Mouse (Mus musculus): ENCODE results near the gene Zbtb34. TPM values are rescaled to one million over a fixed set of nuclear protein-coding genes. Genes with fewer than 3 reads are reported as not detected.

Zbtb34 gene
- total RNA-seq, 2 experiments from 2014 or later = 7.4 to 7.7 TPM

- intact Hi-C loops (cut with DNase I) = no loop called here
- no peak for DNase-seq
Measured at GRCm38 (mm10) chr2:33449119-33449873, 18.2 kb upstream of the Zbtb34 start.

- intact Hi-C loops (cut with DNase I) = no loop called here
- no peak for DNase-seq
Measured at GRCm38 (mm10) chr2:33446796-33447195, 15.7 kb upstream of the Zbtb34 start.

- intact Hi-C loops (cut with DNase I) = no loop called here
- DNase-seq = no peak
Measured at GRCm38 (mm10) chr2:33445741-33446140, 14.6 kb upstream of the Zbtb34 start.

- intact Hi-C loops (cut with DNase I) = no loop called here
- no peak for DNase-seq
Measured at GRCm38 (mm10) chr2:33444862-33445261, 13.7 kb upstream of the Zbtb34 start.

GRCm38 (mm10) chr2:33444358-33444757, 13.2 kb upstream of the Zbtb34 start:
- intact Hi-C loops (cut with DNase I) = no loop called here

GRCm38 (mm10) chr2:33442701-33443100, 11.6 kb upstream of the Zbtb34 start:
- intact Hi-C loops (cut with DNase I) = no loop called here
- DNase-seq = no peak

More at GRCm38 (mm10) chr2:33444358-33444757, 13.2 kb upstream of the Zbtb34 start:
- peak; percentile 88 for DNase-seq

GRCm38 (mm10) chr2:33440893-33441292, 9.8 kb upstream of the Zbtb34 start:
- intact Hi-C loops (cut with DNase I) = no loop called here
- no peak for DNase-seq

- intact Hi-C loops (cut with DNase I) = no loop called here
- no peak for DNase-seq
Measured at GRCm38 (mm10) chr2:33439980-33440670, 9.0 kb upstream of the Zbtb34 start.

GRCm38 (mm10) chr2:33439471-33439881, 8.4 kb upstream of the Zbtb34 start:
- intact Hi-C loops (cut with DNase I) = no loop called here
- no peak for DNase-seq

GRCm38 (mm10) chr2:33438377-33438776, 7.3 kb upstream of the Zbtb34 start:
- intact Hi-C loops (cut with DNase I) = no loop called here
- no peak for DNase-seq

- intact Hi-C loops (cut with DNase I) = no loop called here
- no peak for DNase-seq
Measured at GRCm38 (mm10) chr2:33437184-33437583, 6.1 kb upstream of the Zbtb34 start.

- no peak for DNase-seq
- intact Hi-C loops (cut with DNase I) = no loop called here
Measured at GRCm38 (mm10) chr2:33436035-33436580, 5.0 kb upstream of the Zbtb34 start.

- no peak for DNase-seq
- intact Hi-C loops (cut with DNase I) = no loop called here
Measured at GRCm38 (mm10) chr2:33435036-33435650, 4.0 kb upstream of the Zbtb34 start.

GRCm38 (mm10) chr2:33432877-33433276, 1.8 kb upstream of the Zbtb34 start:
- peak; percentile 29 to 34 for DNase-seq
- intact Hi-C loops (cut with DNase I) = no loop called here

GRCm38 (mm10) chr2:33430081-33430770, 898 bp downstream of the Zbtb34 start:
- peak in 1 of 2 experiments; percentile 35 for DNase-seq

GRCm38 (mm10) chr2:33429339-33429738, 1.8 kb downstream of the Zbtb34 start:
- intact Hi-C loops (cut with DNase I) = no loop called here
- DNase-seq = peak; percentile 39 to 47

More at GRCm38 (mm10) chr2:33430081-33430770, 898 bp downstream of the Zbtb34 start:
- intact Hi-C loops (cut with DNase I) = loop anchor here (2.0 kb wide), 2 partner anchors 37 to 59 kb away; partner anchors contain the start of gene Ralgps1

GRCm38 (mm10) chr2:33426640-33427398, 4.3 kb downstream of the Zbtb34 start:
- intact Hi-C loops (cut with DNase I) = no loop called here

GRCm38 (mm10) chr2:33417454-33417853, 13.7 kb downstream of the Zbtb34 start:
- intact Hi-C loops (cut with DNase I) = no loop called here
- DNase-seq = no peak

More at GRCm38 (mm10) chr2:33426640-33427398, 4.3 kb downstream of the Zbtb34 start:
- DNase-seq = no peak

GRCm38 (mm10) chr2:33414019-33414418, 17.1 kb downstream of the Zbtb34 start:
- intact Hi-C loops (cut with DNase I) = no loop called here

GRCm38 (mm10) chr2:33412111-33412510, 19.0 kb downstream of the Zbtb34 start:
- intact Hi-C loops (cut with DNase I) = no loop called here
- DNase-seq = no peak

More at GRCm38 (mm10) chr2:33414019-33414418, 17.1 kb downstream of the Zbtb34 start:
- DNase-seq = no peak
